Mouse (Mus musculus) skeletal muscle tissue, adult 2 months (tissue): ENCODE measurements around the gene Tigit.
A peak's percentile ranks its signal among the peaks of the same experiment; 100 is the strongest.

Experiments
- DNase-seq: peaks from one replicate; pipeline ENCODE4 v3.0.0-alpha.2; 2012; ENCODE audit warnings: low read depth, low spot score

The Tigit gene

GRCm38 (mm10) chr16:43668294-43668693 is 4.3 kb upstream of the Tigit start:
- DNase-seq: no peak

DNA sequence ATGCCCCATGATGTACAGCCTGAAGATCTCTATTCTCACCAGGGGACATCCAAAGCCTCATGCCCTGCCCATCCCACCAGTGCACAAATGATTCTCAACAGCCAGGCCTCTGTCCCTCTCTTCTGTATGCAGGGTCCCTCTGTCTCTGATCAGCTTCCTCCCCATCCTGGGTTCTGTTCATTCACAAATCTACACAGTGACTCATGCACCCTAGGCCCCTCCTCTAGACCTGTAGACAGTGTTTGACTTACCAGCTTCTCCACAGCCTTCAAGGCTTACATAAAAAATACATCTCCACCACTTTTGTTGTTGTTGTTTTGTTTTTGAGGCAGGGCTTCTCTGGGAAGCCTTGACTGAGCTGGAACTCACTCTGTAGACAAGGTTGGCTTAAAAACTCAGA is 915 bp upstream of the Tigit start:
- no peak for DNase-seq

- no peak for DNase-seq
These were observed 1.6 kb downstream of the Tigit start for GRCm38 (mm10) chr16:43662124-43663004.

DNA sequence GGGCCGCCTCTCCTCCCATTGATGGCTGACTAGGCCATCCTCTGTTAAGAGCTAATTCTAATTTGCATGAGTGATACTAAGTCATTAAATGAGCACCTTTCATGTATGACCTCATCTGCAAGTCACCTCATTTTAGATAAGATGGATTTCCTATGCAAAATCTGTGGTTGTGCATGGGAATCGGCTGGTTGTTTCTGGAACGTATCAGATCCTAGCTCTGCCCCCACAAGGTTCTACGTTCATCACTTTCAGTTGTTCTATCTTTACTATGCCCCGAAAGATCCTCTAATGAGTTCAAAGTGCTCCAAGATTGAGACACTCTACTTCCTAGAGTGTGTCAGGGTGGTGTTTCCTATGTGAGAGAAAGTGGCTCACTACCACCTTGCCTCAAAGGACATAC is 2.4 kb downstream of the Tigit start:
- DNase-seq: no peak

DNA sequence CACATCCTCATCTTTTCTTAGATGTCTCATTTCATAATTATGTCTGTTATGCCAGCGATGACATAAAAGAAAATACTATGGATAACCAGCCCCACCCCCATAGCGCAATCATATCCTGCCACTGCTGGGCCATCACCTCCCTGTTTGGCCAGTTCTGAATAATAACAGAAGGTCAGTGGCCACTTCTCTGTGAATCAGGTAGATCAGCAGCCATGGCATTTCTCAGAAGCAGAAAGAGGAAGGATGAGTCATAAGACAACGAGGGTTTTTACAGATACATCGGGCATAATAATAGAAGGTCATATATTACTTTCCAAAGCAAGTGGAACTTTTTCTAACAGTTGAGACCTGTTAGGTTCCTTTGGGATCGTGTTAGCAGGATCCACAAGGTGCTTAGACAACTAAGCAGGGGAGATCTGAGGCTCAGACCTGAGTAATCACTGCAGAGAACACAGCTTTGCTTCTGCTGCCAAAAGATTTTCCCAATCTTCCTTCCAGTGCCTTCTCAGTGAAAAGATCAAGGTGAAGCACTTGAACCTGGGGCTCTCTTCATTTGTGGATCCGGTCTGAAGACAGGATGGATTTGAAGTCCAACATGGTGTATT is 8.7 kb downstream of the Tigit start:
- DNase-seq: no peak

GRCm38 (mm10) chr16:43654269-43654668 is 9.7 kb downstream of the Tigit start:
- no peak for DNase-seq

DNA sequence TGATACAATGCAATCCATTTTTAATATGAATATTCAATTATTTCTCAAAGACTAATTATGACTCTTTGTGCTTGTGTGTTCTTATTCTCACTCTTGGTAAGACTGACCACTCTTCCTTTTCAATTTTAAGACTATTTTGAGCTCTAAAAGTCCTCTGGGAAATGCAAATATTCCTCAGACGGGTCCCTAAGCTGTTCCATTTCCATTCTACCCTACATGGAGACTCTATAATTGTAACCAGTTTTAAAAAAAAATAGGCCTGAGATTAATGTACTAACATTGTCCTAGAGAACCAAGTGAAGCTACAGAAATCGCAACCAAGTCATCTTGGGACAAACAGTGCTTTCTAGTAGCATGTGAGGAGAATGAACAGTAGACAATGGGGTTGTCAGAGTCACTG is 10.7 kb downstream of the Tigit start:
- DNase-seq: no peak

DNA sequence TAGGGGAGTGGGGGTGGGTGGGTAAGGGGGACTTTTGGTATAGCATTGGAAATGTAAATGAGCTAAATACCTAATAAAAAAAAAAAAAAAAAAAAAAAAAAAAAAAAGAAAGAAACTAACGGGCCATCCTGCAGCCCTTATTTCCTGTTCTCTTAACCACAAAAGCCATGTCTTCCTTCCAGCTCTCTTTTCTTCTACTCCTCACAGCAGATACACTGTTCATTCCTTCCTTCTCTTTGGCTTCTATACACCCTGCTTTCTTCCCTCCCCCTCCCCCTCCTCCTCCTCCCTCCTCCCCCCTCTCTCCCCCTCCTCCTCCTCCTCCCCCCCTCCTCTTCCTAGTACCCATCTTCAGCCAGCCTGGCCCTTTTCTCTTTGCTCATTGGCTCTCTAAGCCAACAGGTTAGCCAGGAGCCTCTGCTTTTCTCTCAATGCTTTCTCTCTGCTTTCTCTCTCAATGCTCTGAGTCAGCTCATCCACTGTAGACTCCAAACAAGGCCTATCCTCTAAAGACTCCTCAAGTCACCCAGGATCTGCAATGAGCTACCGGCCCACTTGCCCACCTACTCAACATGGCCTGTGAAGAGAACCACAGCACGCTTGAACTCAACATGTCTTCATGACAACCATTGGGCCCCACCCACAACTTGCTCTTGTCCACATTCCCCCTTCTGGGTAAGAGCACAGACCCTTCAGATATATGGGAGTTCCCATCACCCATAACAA is 13.4 kb downstream of the Tigit start:
- DNase-seq: no peak

- DNase-seq: no peak
These were observed 16.3 kb downstream of the Tigit start for GRCm38 (mm10) chr16:43647641-43648040.

GRCm38 (mm10) chr16:43646943-43647342 is 17.0 kb downstream of the Tigit start:
- DNase-seq: no peak

GRCm38 (mm10) chr16:43645879-43646278 is 18.1 kb downstream of the Tigit start:
- DNase-seq: no peak

- no peak for DNase-seq
These were observed 22.7 kb downstream of the Tigit start for GRCm38 (mm10) chr16:43641230-43641629.

- no peak for DNase-seq
These were observed 25.4 kb downstream of the Tigit start for GRCm38 (mm10) chr16:43638406-43639049.

DNA sequence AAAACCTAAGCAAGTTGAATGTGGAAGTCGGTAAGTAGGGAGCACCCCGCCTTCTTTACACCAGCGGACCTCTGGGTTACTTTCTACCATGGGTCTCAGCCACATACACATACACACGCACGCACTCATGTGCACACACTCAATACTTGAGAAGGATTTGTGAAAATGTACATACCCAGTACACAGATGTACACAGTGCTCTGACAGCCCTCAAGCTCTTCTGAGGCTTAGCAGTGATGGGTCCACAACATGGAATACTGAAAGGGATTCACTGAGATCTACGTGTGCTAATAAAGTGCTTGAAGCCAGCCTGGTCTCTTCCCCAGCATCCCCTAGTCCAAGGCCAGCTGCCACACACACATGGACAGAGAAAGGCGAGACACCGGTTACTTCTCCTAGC is 26.7 kb downstream of the Tigit start:
- DNase-seq: no peak

- no peak for DNase-seq
These were observed 29.9 kb downstream of the Tigit start for GRCm38 (mm10) chr16:43634037-43634436.

DNA sequence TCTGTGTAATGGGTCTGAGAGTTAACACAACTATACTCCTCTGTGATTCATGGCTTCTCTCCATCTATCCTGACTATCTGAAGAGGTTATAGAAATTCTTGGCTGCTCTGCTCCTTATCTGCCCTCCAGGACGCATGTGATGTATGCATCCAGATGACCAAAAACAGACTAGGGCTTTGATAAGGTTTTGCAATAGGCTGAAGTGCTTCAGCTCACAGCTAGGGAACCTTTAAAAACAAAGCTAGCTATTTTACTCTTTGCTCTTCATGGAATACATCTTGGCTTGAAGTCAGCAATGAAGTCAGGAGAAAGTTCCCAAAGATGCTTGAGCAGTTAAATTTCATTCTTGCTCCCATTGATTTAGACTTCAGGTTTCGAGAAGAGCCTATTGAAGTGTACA is 32.2 kb downstream of the Tigit start:
- no peak for DNase-seq

DNA sequence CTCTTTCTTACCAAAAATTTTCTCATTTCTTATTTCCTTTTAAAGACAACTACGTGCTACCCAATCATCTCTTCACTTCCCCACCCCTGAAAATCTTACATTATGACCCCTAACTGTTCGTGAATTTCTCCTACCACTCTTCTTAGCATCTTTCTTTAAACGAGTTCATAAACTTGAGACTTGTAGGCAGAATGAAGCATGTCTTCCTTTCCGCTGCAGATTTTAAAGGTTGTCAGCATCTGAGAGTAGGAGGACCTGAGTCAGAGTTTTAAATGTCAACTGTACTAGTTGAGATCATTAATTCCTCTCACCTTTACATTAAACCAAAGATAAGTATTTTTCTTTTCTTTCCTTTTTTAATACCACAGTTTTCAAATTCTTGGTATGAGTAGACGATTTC is 35.3 kb downstream of the Tigit start:
- no peak for DNase-seq

DNA sequence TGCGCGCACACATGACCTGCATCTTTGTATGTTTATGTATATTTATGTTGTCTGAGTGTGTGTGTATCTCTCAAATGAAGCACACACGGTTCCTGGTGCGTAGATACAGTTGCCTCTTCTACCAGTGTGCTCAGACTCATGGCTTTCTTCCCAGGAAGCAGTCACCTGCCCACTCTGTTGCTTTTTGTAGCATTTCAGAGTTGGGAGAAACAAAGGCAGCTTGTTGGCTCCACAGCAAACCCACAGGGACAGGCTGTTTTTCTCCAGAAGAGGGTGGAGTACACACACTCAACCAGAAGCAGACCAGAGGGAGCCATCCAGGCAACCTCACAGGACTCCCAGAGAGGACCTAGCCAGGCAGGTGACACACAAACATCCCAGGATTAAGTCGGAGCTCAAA is 38.0 kb downstream of the Tigit start:
- no peak for DNase-seq

GRCm38 (mm10) chr16:43625289-43625688 is 38.7 kb downstream of the Tigit start:
- DNase-seq: peak; percentile 38

- no peak for DNase-seq
These were observed 39.1 kb downstream of the Tigit start for GRCm38 (mm10) chr16:43624876-43625275.

GRCm38 (mm10) chr16:43623315-43624000 is 40.5 kb downstream of the Tigit start:
- DNase-seq: no peak
